Mouse (Mus musculus) kidney, adult 9 months (tissue): ENCODE measurements around the gene Cftr.
A peak's percentile ranks its signal among the peaks of the same experiment; 100 is the strongest.

ENCODE experiments used
- DNase-seq: peaks from one replicate; pipeline ENCODE4 v3.0.0; 2022

Gene Cftr

GRCm38 (mm10) chr6:18170311-18170922, at the start of gene Cftr:
TSS of gene Cftr (plus strand) at chr6:18170687.
- no peak for DNase-seq

- peak; percentile 34 for DNase-seq
These were observed 43.1 kb upstream of the Cftr start for GRCm38 (mm10) chr6:18127206-18127983.

- DNase-seq: no peak
These were observed 42.4 kb upstream of the Cftr start for GRCm38 (mm10) chr6:18128059-18128458.

GRCm38 (mm10) chr6:18135246-18135645, 35.2 kb upstream of the Cftr start:
- no peak for DNase-seq

- DNase-seq: peak; percentile 44
These were observed 17.5 kb upstream of the Cftr start for GRCm38 (mm10) chr6:18153031-18153430.

GRCm38 (mm10) chr6:18169618-18170017, 869 bp upstream of the Cftr start:
- DNase-seq: no peak

- DNase-seq: peak; percentile 67
These were observed 1.1 kb downstream of the Cftr start for GRCm38 (mm10) chr6:18171614-18172013.

- no peak for DNase-seq
These were observed 7.0 kb downstream of the Cftr start for GRCm38 (mm10) chr6:18177509-18177908.

GRCm38 (mm10) chr6:18180665-18181064, 10.2 kb downstream of the Cftr start:
- peak; percentile 83 for DNase-seq

- DNase-seq: no peak
These were observed 12.4 kb downstream of the Cftr start for GRCm38 (mm10) chr6:18182903-18183302.

- DNase-seq: no peak
These were observed 50.2 kb downstream of the Cftr start for GRCm38 (mm10) chr6:18220691-18221090.

- DNase-seq: no peak
These were observed 52.7 kb downstream of the Cftr start for GRCm38 (mm10) chr6:18223206-18223605.

GRCm38 (mm10) chr6:18225157-18225556, 54.7 kb downstream of the Cftr start:
- DNase-seq: no peak

GRCm38 (mm10) chr6:18246495-18246894, 76.0 kb downstream of the Cftr start:
- DNase-seq: no peak

- no peak for DNase-seq
These were observed 77.5 kb downstream of the Cftr start for GRCm38 (mm10) chr6:18247891-18248463.

- DNase-seq: no peak
These were observed 78.0 kb downstream of the Cftr start for GRCm38 (mm10) chr6:18248464-18248863.

GRCm38 (mm10) chr6:18254586-18254985, 84.1 kb downstream of the Cftr start:
- no peak for DNase-seq

- no peak for DNase-seq
These were observed 100.5 kb downstream of the Cftr start for GRCm38 (mm10) chr6:18270983-18271382.

GRCm38 (mm10) chr6:18300781-18301180, 130.3 kb downstream of the Cftr start:
- DNase-seq: no peak

GRCm38 (mm10) chr6:18302105-18302504, 131.6 kb downstream of the Cftr start:
- no peak for DNase-seq

GRCm38 (mm10) chr6:18303228-18303627, 132.7 kb downstream of the Cftr start:
- no peak for DNase-seq

- no peak for DNase-seq
These were observed 134.6 kb downstream of the Cftr start for GRCm38 (mm10) chr6:18305130-18305529.

GRCm38 (mm10) chr6:18310983-18311382, 140.5 kb downstream of the Cftr start:
- DNase-seq: no peak

- peak; percentile 45 for DNase-seq
These were observed 144.0 kb downstream of the Cftr start for GRCm38 (mm10) chr6:18314365-18314943.
